In genomic region chr7:27650949-27651348, GRCm38 (mm10) we compare ENCODE assay signal across 9 mouse cellular contexts. TPM values are rescaled to one million over a fixed set of nuclear protein-coding genes. Genes with fewer than 3 reads are reported as not detected.
DNase-seq lines count a peak whose midpoint lies in the region; ATAC-seq and TF ChIP-seq lines count a peak whose summit lies in the region.
"Had no signal": no experiment of that assay in that cellular context is flagged by ENCODE, and none has a peak within 500 bp of the region (broad histone marks: within the 10 kb centered on the region; RNA-seq: fewer than 3 reads in every experiment).

No protein-coding gene starts in this region.

- H3K36me3 ChIP-seq in G1E (replicated peaks) = no peaks in the 10 kb centered on the region
- H3K36me3 ChIP-seq in erythroblast, embryonic 14.5 days (ENCODE audit: control insufficient read depth) = no peaks in the 10 kb centered on the region
- no peaks in the 10 kb centered on the region for H3K36me3 ChIP-seq in heart, embryonic 15.5 days
- no peaks in the 10 kb centered on the region for H3K36me3 ChIP-seq in lung, embryonic 14.5 days (ENCODE audit: insufficient read depth)

- TF ChIP-seq POLR2A in bone marrow, adult 2 months (IDR thresholded peaks at IDR 0.05; ENCODE audit: borderline replicate concordance, control insufficient read depth, low read depth, low read length) = no peak

- H3K4me2 ChIP-seq in heart, embryonic 15.5 days = no peak overlapping the region
- peak overlapping the region; percentile 37 for H3K4me2 ChIP-seq in lung, embryonic 14.5 days
- H3K4me2 ChIP-seq: neural tube, embryonic 13.5 days had no signal

- peaks cover 29% of the 10 kb centered on the region for H3K27me3 ChIP-seq in G1E (ENCODE audit: insufficient read depth, low read length)
- peaks cover 43% of the 10 kb centered on the region for H3K27me3 ChIP-seq in erythroblast, embryonic 14.5 days (ENCODE audit: control insufficient read depth)
- H3K27me3 ChIP-seq in heart, embryonic 15.5 days = peaks cover 57% of the 10 kb centered on the region
- H3K27me3 ChIP-seq in lung, embryonic 14.5 days (ENCODE audit: insufficient read depth, low read length) = peaks cover 44% of the 10 kb centered on the region

- no peak overlapping the region for H3K4me3 ChIP-seq in G1E (ENCODE audit: low read depth, low read length)
- no peak overlapping the region for H3K4me3 ChIP-seq in bone marrow, adult 2 months (replicated peaks; ENCODE audit: control insufficient read depth, low read depth, low read length)
- peak overlapping the region; percentile 61 for H3K4me3 ChIP-seq in erythroblast, embryonic 14.5 days (replicated peaks)
- 0 out of 2 replicates have a peak overlapping the region, but pooled peaks have one; percentile 10 for H3K4me3 ChIP-seq in heart, embryonic 15.5 days
- H3K4me3 ChIP-seq in lung, embryonic 14.5 days (ENCODE audit: low read depth, low read length) = peak overlapping the region; percentile 9; the same call in 1 of the 2 replicates
- H3K4me3 ChIP-seq: neural tube, embryonic 13.5 days had no signal

- DNase-seq in G1E (ENCODE audit: low spot score) = peak; percentile 78
- peak; percentile 50 to 85 for DNase-seq in layer of hippocampus, adult 18-20 months (ENCODE audit: low spot score in 2 of 2)
- DNase-seq in lung, embryonic 14.5 days = peak; percentile 91
- peak; percentile 80 to 85 for DNase-seq in right cerebral cortex, adult 2 months (ENCODE audit: low spot score in 2 of 2)
- DNase-seq in urinary bladder, postnatal 36 days (ENCODE audit: low spot score in 2 of 2) = peak; percentile 56 to 65

- peak; percentile 28; the same call in 1 of the 2 replicates for ATAC-seq in G1E (ENCODE audit: extremely low read depth, insufficient number of reproducible peaks, low FRiP score, poor library complexity, severe bottlenecking)
- no peak for ATAC-seq in heart, embryonic 15.5 days (replicated peaks; ENCODE audit: insufficient number of reproducible peaks, insufficient read depth, low FRiP score, low read depth)
- ATAC-seq in lung, embryonic 14.5 days (ENCODE audit: insufficient read depth) = no peak

- H3K9ac ChIP-seq in heart, embryonic 15.5 days = no peak overlapping the region
- H3K9ac ChIP-seq in lung, embryonic 14.5 days = no peak overlapping the region
- H3K9ac ChIP-seq: neural tube, embryonic 13.5 days had no signal

- no peak overlapping the region for H3K27ac ChIP-seq in bone marrow, adult 2 months (ENCODE audit: control insufficient read depth, insufficient read depth, low read depth, low read length, poor library complexity)
- no peak overlapping the region for H3K27ac ChIP-seq in heart, embryonic 15.5 days
- no peak overlapping the region for H3K27ac ChIP-seq in lung, embryonic 14.5 days (ENCODE audit: low read depth)
- H3K27ac ChIP-seq: neural tube, embryonic 13.5 days had no signal

- H3K9me3 ChIP-seq in G1E (replicated peaks) = peaks cover 2% of the 10 kb centered on the region; the same call in 1 of the 2 replicates
- H3K9me3 ChIP-seq in erythroblast, embryonic 14.5 days (ENCODE audit: control insufficient read depth, low read length) = peaks cover 6% of the 10 kb centered on the region; the same call in 1 of the 2 replicates
- no peaks in the 10 kb centered on the region for H3K9me3 ChIP-seq in heart, embryonic 15.5 days (replicated peaks)
- no peaks in the 10 kb centered on the region for H3K9me3 ChIP-seq in lung, embryonic 14.5 days (ENCODE audit: low read depth, low read length)
- H3K9me3 ChIP-seq: neural tube, embryonic 13.5 days had no signal

- 3% methylated on average over 10 of the region's 10 CpGs for WGBS in bone marrow, adult 2 months
- 6% methylated on average over 10 of the region's 10 CpGs for whole genome bisulfite sequencing in heart, embryonic 15.5 days
- WGBS in lung, embryonic 14.5 days = 5% methylated on average over 10 of the region's 10 CpGs

- peak; percentile 47 for TF ChIP-seq CTCF in G1E (IDR thresholded peaks at IDR 0.05; ENCODE audit: low read depth, low read length)
- TF ChIP-seq CTCF in bone marrow, adult 2 months (IDR thresholded peaks at IDR 0.05; ENCODE audit: control insufficient read depth, insufficient read depth, low read length) = peak; percentile 58; the same call in 1 of the 2 replicates
- TF ChIP-seq CTCF in lung, embryonic 14.5 days (IDR thresholded peaks at IDR 0.05; ENCODE audit: low read depth) = peak; percentile 69

- H3K4me1 ChIP-seq in G1E (ENCODE audit: insufficient read depth, low read depth, low read length) = no peaks in the 10 kb centered on the region
- no peaks in the 10 kb centered on the region; the same call in 1 of the 2 replicates for H3K4me1 ChIP-seq in bone marrow, adult 2 months (ENCODE audit: control insufficient read depth, insufficient read depth, low read length)
- peaks cover 13% of the 10 kb centered on the region for H3K4me1 ChIP-seq in erythroblast, embryonic 14.5 days (ENCODE audit: control insufficient read depth)
- H3K4me1 ChIP-seq in heart, embryonic 15.5 days (replicated peaks) = peaks cover 5% of the 10 kb centered on the region
- H3K4me1 ChIP-seq in lung, embryonic 14.5 days (ENCODE audit: insufficient read depth) = no peaks in the 10 kb centered on the region

RNA-seq across cellular contexts. Expression of gene Ttc9b, which starts 2.8 kb away (rescaled TPM):
- total RNA-seq in G1E (2014; fragmentation: Nextera tagmentation) = not detected in 2 replicates
- total RNA-seq in G1E (2017) = not detected in 2 replicates
- polyA plus RNA-seq in G1E (2012) = not detected in 2 replicates
- polyA plus RNA-seq in bone marrow, adult 2 months (2011; ENCODE audit: insufficient read depth, insufficient read length, low replicate concordance, missing spikeins) = not detected in 2 replicates
- polyA plus RNA-seq in erythroblast, embryonic 14.5 days (2012) = not detected in 2 replicates
- polyA plus RNA-seq in heart, embryonic 15.5 days (2015; fragmentation: Nextera tagmentation; extraction: Ambion mirVana) = 0.58 TPM in 1 of 2 replicates, not detected in the other
- 10 to 100 TPM; 45.3 to 45.7 TPM for total RNA-seq in layer of hippocampus, adult 18-20 months (2021)
- 0.32 and 0.41 TPM in 2 replicates for polyA plus RNA-seq in lung, embryonic 14.5 days (2014; fragmentation: Nextera tagmentation; extraction: Ambion mirVana)

RNA-seq across cellular contexts. Expression of gene Map3k10, which starts 23.4 kb away (rescaled TPM):
- total RNA-seq in G1E (2014; fragmentation: Nextera tagmentation) (5.9 and 8.0 TPM in 2 replicates), G1E (2017) (8.6 and 10.8 TPM in 2 replicates)
- polyA plus RNA-seq in G1E (2012) = 25.1 and 34.7 TPM in 2 replicates
- polyA plus RNA-seq in bone marrow, adult 2 months (2011; ENCODE audit: insufficient read depth, insufficient read length, low replicate concordance, missing spikeins) = 3.8 and 6.5 TPM in 2 replicates
- polyA plus RNA-seq in erythroblast, embryonic 14.5 days (2012) = 1.8 and 2.0 TPM in 2 replicates
- polyA plus RNA-seq in heart, embryonic 15.5 days (2015; fragmentation: Nextera tagmentation; extraction: Ambion mirVana) = 3.7 and 4.5 TPM in 2 replicates
- 100 to 1,000 TPM; 175 to 180 TPM for total RNA-seq in layer of hippocampus, adult 18-20 months (2021)
- 6.9 and 7.3 TPM in 2 replicates for polyA plus RNA-seq in lung, embryonic 14.5 days (2014; fragmentation: Nextera tagmentation; extraction: Ambion mirVana)

RNA-seq across cellular contexts. Expression of gene Zfp607b, which starts 38.2 kb away (rescaled TPM):
- total RNA-seq in G1E (2014; fragmentation: Nextera tagmentation) (2.7 and 4.4 TPM in 2 replicates), G1E (2017) (1.6 and 1.7 TPM in 2 replicates)
- polyA plus RNA-seq in G1E (2012) = 0.01 and 0.04 TPM in 2 replicates
- polyA plus RNA-seq in bone marrow, adult 2 months (2011; ENCODE audit: insufficient read depth, insufficient read length, low replicate concordance, missing spikeins) = 1.2 and 4.2 TPM in 2 replicates
- polyA plus RNA-seq in erythroblast, embryonic 14.5 days (2012) = not detected in 2 replicates
- 2.0 and 2.9 TPM in 2 replicates for polyA plus RNA-seq in heart, embryonic 15.5 days (2015; fragmentation: Nextera tagmentation; extraction: Ambion mirVana)
- total RNA-seq in layer of hippocampus, adult 18-20 months (2021) = 10 to 100 TPM; 10.3 to 10.6 TPM
- polyA plus RNA-seq in lung, embryonic 14.5 days (2014; fragmentation: Nextera tagmentation; extraction: Ambion mirVana) = 3.6 and 5.5 TPM in 2 replicates

RNA-seq across cellular contexts. Expression of gene Akt2, which starts 59.6 kb away (rescaled TPM):
- total RNA-seq in G1E (2014; fragmentation: Nextera tagmentation) (69.0 and 84.8 TPM in 2 replicates), G1E (2017) (41.7 and 42.1 TPM in 2 replicates)
- polyA plus RNA-seq in G1E (2012) = 46.0 and 52.4 TPM in 2 replicates
- 44.5 and 71.2 TPM in 2 replicates for polyA plus RNA-seq in bone marrow, adult 2 months (2011; ENCODE audit: insufficient read depth, insufficient read length, low replicate concordance, missing spikeins)
- polyA plus RNA-seq in erythroblast, embryonic 14.5 days (2012) = 4.8 and 5.3 TPM in 2 replicates
- polyA plus RNA-seq in heart, embryonic 15.5 days (2015; fragmentation: Nextera tagmentation; extraction: Ambion mirVana) = 69.3 and 80.4 TPM in 2 replicates
- total RNA-seq in layer of hippocampus, adult 18-20 months (2021) = 100 to 1,000 TPM in 1 of 2 experiments, 10 to 100 TPM in 1; 88.8 to 103 TPM
- 92.6 and 98.9 TPM in 2 replicates for polyA plus RNA-seq in lung, embryonic 14.5 days (2014; fragmentation: Nextera tagmentation; extraction: Ambion mirVana)

Comparison
In these comparisons a context has a peak if more than half of its experiments do, and no peak if none do; other contexts are left out.
1. H3K4me3 ChIP-seq: peak in erythroblast, embryonic 14.5 days (single experiment), heart, embryonic 15.5 days (single experiment) and lung, embryonic 14.5 days (single experiment); none in G1E (single experiment) and bone marrow, adult 2 months (single experiment).
2. Peak in every context shown above with its lines, with median percentiles within 50 percentile points of each other: DNase-seq and CTCF ChIP-seq.